Comparison of ENCODE assay signal across 8 mouse cellular contexts in genomic region chr6:89644271-89645075, GRCm38 (mm10). TPM values are rescaled to one million over a fixed set of nuclear protein-coding genes. Genes with fewer than 3 reads are reported as not detected.
DNase-seq lines count a peak whose midpoint lies in the region; ATAC-seq lines count a peak whose summit lies in the region.

No protein-coding gene starts in this region.

- H3K9ac ChIP-seq in hindbrain, embryonic 15.5 days: peak overlapping the region; percentile 71

- no peaks in the 10 kb centered on the region for H3K27me3 ChIP-seq in hindbrain, embryonic 15.5 days

- peak overlapping the region; percentile 86 for H3K4me2 ChIP-seq in hindbrain, embryonic 15.5 days

- no peaks in the 10 kb centered on the region for H3K9me3 ChIP-seq in hindbrain, embryonic 15.5 days

- WGBS in hindbrain, embryonic 15.5 days: under 1% methylated on average over 40 of the region's 41 CpGs

- peak; percentile 88 for ATAC-seq in hindbrain, embryonic 15.5 days (ENCODE audit: low FRiP score, low read depth)

- peak overlapping the region; percentile 81 for H3K4me3 ChIP-seq in hindbrain, embryonic 15.5 days

- peak; percentile 91 for DNase-seq in T-cell, adult 2 months (ENCODE audit: low spot score)
- DNase-seq in cerebellum, postnatal 36 days: peak; percentile 61 to 71
- DNase-seq in frontal cortex, postnatal 36 days (ENCODE audit: low spot score in 2 of 2): peak; percentile 74 to 80
- peak; percentile 72 for DNase-seq in left cerebral cortex, adult 11 months (ENCODE audit: low spot score)
- peak; percentile 94 to 97 for DNase-seq in lung, postnatal 4 days
- peak; percentile 81 for DNase-seq in retina, postnatal 7 days (ENCODE audit: low read depth, low spot score)
- peak; percentile 63 for DNase-seq in urinary bladder, postnatal 10 days (ENCODE audit: low spot score)

- H3K36me3 ChIP-seq in hindbrain, embryonic 15.5 days: no peaks in the 10 kb centered on the region

- peaks cover 7% of the 10 kb centered on the region; the same call in 1 of the 2 replicates for H3K4me1 ChIP-seq in hindbrain, embryonic 15.5 days (replicated peaks)

- H3K27ac ChIP-seq in hindbrain, embryonic 15.5 days (replicated peaks): peak overlapping the region; percentile 84

RNA-seq across cellular contexts. Expression of gene Txnrd3, which starts 0.7 kb away (rescaled TPM):
- polyA plus RNA-seq in hindbrain, embryonic 15.5 days (2015; fragmentation: Nextera tagmentation; extraction: Ambion mirVana): 14.9 and 16.5 TPM in 2 replicates

RNA-seq across cellular contexts. Expression of gene Chchd6, which starts 49.0 kb away (rescaled TPM):
- polyA plus RNA-seq in hindbrain, embryonic 15.5 days (2015; fragmentation: Nextera tagmentation; extraction: Ambion mirVana): 173 and 178 TPM in 2 replicates

Comparison
In these comparisons a context has a peak if more than half of its experiments do, and no peak if none do; other contexts are left out.
1. Peak in every context shown above with its lines: DNase-seq, ATAC-seq, H3K4me3 ChIP-seq and H3K27ac ChIP-seq.